Mouse (Mus musculus) testis, adult 2 months (tissue): ENCODE data around the gene Slc24a3. TPM values are rescaled to one million over a fixed set of nuclear protein-coding genes. Genes with fewer than 3 reads are reported as not detected.

Experiments used
- H3K27ac ChIP-seq: fragments of 200-500 bp; 2 replicates; pipeline ENCODE4 v1.5.1; 2012; ENCODE audit warnings: low read depth, low read length; ENCODE audit not compliant: control insufficient read depth, insufficient read depth
- H3K27me3 ChIP-seq: fragments of 200-500 bp; 2 replicates; pipeline ENCODE4 v1.6.1; 2012; ENCODE audit warnings: mild to moderate bottlenecking, low read length, moderate library complexity; ENCODE audit not compliant: control insufficient read depth, insufficient read depth
- H3K36me3 ChIP-seq: fragments of 200-500 bp; 2 replicates; pipeline ENCODE4 v1.6.1; 2012; ENCODE audit warnings: mild to moderate bottlenecking, low read length; ENCODE audit not compliant: control insufficient read depth, insufficient read depth
- H3K4me1 ChIP-seq: fragments of 200-500 bp; 2 replicates; pipeline ENCODE4 v1.6.1; 2012; ENCODE audit warnings: low read length; ENCODE audit not compliant: control insufficient read depth, insufficient read depth
- H3K4me3 ChIP-seq: fragments of 200-500 bp; 2 replicates; pipeline ENCODE4 v1.5.1; 2012; ENCODE audit warnings: low read depth, mild to moderate bottlenecking, low read length, moderate library complexity, mixed read lengths; ENCODE audit not compliant: control insufficient read depth
- CTCF ChIP-seq: fragments of 200-500 bp; IDR thresholded peaks from 2 replicates; pipeline ENCODE4 v1.5.1; 2012; ENCODE audit warnings: low read depth, mild to moderate bottlenecking, inconsistent platforms, low read length, moderate library complexity; ENCODE audit not compliant: control insufficient read depth, insufficient read depth, insufficient replicate concordance
- POLR2A ChIP-seq: fragments of 200-500 bp; IDR thresholded peaks from 2 replicates; pipeline ENCODE4 v1.6.1; 2012; ENCODE audit warnings: low read depth, mild to moderate bottlenecking, inconsistent platforms, low read length, moderate library complexity; ENCODE audit not compliant: control insufficient read depth
- polyA plus RNA-seq: library from polyadenylated mRNA; depleted of rRNA; stranded (reverse); fragments of >200 nt; gene quantifications from 2 replicates; pipeline ENCODE4 v1.2.3, GENCODE M21; 2012

The Slc24a3 gene
- polyA plus RNA-seq, 1 experiment: 9.3 TPM

DNA sequence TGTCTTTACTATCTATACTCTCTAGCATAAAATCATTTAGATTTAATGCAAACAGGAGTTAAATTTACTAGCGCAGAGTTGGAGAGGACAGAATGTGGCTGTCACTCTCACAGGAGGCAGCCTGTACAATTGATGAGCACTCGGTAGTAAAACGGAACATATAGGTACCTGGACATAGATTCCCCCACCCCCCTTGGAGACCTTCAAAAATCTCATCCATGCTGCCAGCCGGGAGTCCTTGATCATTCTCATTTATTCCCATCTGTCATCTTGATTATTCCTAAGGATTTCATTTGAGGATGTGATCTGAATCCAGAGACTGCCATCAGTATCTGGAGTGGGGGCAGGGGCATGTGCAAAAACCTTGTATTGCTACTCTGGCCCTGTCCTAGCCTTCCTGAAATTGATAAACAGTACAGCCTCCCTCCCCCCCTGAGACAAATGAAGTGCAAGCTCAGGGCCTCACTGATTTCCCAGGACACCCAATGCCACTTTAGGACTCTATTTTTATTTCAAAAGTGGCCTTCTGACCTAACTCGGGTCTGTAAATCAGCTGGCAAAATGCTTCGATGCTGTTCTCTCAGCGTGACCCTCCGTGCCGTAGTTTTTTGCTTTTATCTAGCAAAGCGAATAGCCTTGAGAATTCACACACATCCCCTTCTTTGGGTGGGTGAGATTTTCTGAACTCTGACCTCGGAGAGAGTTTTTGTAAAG is 237.4 kb downstream of the Slc24a3 start:
- no peak overlapping the region for H3K4me3 ChIP-seq
- no peaks in the 10 kb centered on the region for H3K27me3 ChIP-seq
- H3K4me1 ChIP-seq: no peaks in the 10 kb centered on the region
- TF ChIP-seq POLR2A (no peak), CTCF (no peak)
- no peaks in the 10 kb centered on the region for H3K36me3 ChIP-seq
- no peak overlapping the region for H3K27ac ChIP-seq

DNA sequence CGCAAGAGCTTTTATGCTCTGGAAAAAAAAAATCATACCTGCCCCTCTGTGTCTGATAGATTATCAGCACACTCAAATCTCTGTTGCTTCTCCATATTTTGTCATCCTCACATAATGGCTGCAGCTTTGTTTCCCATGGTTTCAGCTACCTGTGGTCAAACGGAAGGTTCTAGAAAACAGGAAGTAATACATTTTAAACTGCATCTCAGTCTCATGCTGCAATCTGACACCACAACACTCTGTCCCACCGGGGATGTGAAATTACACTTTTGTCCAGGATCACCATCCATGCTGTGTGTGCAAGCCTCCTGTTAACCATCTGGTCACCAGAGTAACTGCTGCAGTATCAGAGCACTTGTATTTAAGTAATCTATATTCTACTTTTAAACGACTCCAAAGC is 238.2 kb downstream of the Slc24a3 start:
- Histone ChIP-seq H3K36me3 (no peaks in the 10 kb centered on the region), H3K4me1 (no peaks in the 10 kb centered on the region), H3K27me3 (no peaks in the 10 kb centered on the region), H3K4me3 (no peak overlapping the region), H3K27ac (no peak overlapping the region)
- TF ChIP-seq CTCF: no peak
- no peak for TF ChIP-seq POLR2A

DNA sequence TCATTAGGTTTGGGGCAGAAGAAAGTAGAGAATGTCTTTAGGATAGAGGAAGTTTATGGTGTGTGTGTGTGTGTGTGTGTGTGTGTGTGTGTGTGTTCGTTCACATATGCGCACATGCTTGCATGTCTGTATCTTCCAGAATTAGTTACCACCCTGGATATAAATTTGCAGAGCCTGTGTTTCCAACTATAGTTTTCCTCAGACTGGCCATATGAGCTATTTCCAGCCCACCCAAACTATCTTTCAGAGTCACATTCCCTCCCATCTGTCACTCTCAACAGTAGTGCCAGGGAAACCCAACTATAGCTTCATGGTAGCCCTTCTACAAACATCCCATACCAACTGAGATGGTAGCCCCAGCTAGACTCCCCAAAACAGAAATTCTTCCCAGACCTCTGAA is 250.2 kb downstream of the Slc24a3 start:
- H3K27ac ChIP-seq: no peak overlapping the region
- H3K4me1 ChIP-seq: no peaks in the 10 kb centered on the region
- H3K4me3 ChIP-seq: no peak overlapping the region
- TF ChIP-seq POLR2A (no peak), CTCF (no peak)
- no peaks in the 10 kb centered on the region for H3K36me3 ChIP-seq
- H3K27me3 ChIP-seq: no peaks in the 10 kb centered on the region

DNA sequence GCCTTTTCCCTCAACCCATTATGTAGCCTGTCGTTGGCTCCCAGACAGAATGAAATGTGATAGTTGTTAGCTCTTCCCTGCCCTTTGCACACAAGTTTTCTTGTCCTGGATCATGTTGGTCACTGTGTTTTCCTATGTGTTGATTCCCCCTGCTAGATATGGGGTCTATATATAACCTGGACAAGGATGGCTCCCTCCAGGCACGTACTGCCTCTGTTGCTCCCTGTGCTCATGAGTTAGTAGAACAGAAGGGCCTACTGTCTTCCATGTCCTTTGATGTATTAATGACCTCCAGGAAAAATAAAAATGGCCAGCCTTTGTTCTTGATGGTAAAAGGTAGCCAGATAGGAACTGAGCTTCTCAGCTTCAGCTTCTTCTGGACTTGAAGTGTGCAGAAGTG is 251.5 kb downstream of the Slc24a3 start:
- H3K4me1 ChIP-seq: no peaks in the 10 kb centered on the region
- H3K27ac ChIP-seq: no peak overlapping the region
- TF ChIP-seq POLR2A: no peak
- no peak for TF ChIP-seq CTCF
- H3K27me3 ChIP-seq: no peaks in the 10 kb centered on the region
- no peaks in the 10 kb centered on the region for H3K36me3 ChIP-seq
- H3K4me3 ChIP-seq: no peak overlapping the region

DNA sequence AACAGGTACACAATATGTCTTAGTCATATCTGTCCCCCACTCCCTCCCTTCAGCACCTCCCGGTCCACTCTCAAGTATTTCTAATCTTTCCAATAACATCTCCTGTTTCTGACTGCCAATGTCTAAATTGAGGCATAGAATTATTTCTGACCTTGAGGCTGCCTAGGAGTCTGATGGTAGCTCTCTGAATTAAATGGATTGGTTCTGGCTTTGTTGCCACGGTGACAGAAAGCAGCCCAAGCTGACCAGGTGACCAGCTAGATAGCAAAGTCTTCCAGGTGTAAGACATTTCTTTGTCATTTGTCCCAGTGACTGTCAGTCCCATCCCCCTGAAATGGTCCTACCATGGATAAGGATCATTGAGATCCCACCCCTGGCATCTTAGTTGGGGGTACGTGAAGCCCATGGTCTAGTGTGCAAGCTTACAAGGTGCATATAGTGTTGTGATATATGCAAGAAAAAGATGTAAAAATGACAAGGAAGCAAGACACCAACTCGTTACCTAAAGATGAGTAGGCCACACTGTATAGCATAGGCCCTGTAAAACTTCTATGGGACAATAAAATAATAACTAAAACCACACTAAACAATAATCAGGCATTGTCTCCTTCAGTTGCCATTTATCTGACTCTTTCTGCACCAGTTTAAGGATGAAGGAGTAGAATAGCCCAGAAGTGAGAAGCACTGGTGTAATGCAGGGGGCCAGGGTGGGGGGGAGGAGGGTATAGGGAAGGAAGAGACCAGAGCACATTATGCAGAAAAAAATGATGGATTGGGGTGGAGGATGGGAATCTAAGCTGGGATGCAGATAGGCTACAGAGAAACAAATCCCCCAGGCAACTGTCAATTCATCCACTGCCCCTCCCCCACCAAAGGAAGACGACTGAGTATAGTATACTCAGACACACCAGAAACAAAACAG is 253.7 kb downstream of the Slc24a3 start:
- Histone ChIP-seq H3K4me3 (no peak overlapping the region), H3K4me1 (no peaks in the 10 kb centered on the region), H3K36me3 (no peaks in the 10 kb centered on the region), H3K27me3 (no peaks in the 10 kb centered on the region), H3K27ac (no peak overlapping the region)
- no peak for TF ChIP-seq CTCF
- no peak for TF ChIP-seq POLR2A

DNA sequence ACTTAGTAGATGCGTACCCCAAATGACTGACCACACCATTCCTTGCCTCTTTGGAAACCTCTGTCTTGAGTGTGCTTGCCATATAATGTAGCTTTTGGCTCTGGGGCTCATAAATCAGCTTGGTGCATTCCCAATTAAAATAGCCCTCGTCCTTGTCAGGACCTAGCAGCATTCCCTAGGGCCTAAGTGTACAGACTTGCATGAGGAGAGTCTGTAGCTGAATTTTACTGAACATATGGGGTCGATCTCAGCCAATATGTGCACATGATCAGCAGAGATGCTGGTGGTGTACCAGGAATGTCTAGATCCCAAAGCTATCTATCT is 254.3 kb downstream of the Slc24a3 start:
- Histone ChIP-seq H3K36me3 (no peaks in the 10 kb centered on the region), H3K27ac (no peak overlapping the region), H3K4me3 (no peak overlapping the region), H3K27me3 (no peaks in the 10 kb centered on the region), H3K4me1 (no peaks in the 10 kb centered on the region)
- TF ChIP-seq POLR2A: no peak
- no peak for TF ChIP-seq CTCF

DNA sequence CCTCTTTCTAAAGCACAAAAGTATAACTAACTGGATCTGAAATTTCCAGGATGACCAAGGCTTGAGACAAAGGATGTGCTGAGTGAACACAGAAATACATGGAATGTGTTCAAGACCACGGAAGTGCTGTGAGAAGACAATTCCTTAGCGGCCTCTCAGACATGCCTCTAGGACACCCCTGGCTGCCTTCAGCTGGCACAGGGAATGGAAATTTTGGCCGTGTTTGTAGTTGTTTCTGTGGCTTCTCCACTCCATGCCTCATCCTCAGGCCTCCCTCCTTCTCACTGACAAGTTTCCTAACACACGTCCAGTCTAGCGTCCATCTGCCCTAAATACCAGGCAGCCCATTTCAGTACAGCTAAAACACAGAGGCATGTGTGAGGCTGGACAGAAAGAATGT is 262.4 kb downstream of the Slc24a3 start:
- no peaks in the 10 kb centered on the region for H3K4me1 ChIP-seq
- H3K4me3 ChIP-seq: no peak overlapping the region
- no peaks in the 10 kb centered on the region for H3K36me3 ChIP-seq
- no peaks in the 10 kb centered on the region for H3K27me3 ChIP-seq
- H3K27ac ChIP-seq: no peak overlapping the region
- TF ChIP-seq CTCF (no peak), POLR2A (no peak)

DNA sequence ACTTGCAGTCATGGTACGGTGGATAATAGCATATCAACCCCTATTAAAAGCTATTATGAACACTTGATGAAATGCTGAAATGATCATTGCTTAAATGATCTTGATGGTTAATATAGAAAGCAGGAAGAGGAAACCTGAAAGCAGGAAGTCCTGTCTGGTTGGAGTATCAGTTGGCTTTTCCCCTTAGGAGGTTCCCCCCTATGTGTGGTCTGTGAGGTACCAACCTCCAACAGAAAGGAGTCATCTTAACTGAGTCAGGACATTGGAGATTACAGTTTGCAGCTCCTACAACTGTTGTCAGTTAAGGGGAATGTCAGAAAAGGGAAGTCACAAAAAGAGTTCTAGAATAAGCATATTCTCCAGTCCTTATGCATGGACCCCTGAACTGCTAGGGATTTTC is 266.5 kb downstream of the Slc24a3 start:
- no peak overlapping the region for H3K27ac ChIP-seq
- no peak overlapping the region for H3K4me3 ChIP-seq
- no peaks in the 10 kb centered on the region for H3K36me3 ChIP-seq
- H3K27me3 ChIP-seq: no peaks in the 10 kb centered on the region
- TF ChIP-seq CTCF (no peak), POLR2A (no peak)
- no peaks in the 10 kb centered on the region for H3K4me1 ChIP-seq
